Mouse (Mus musculus) layer of hippocampus, adult 2 months (tissue): ENCODE measurements around the gene AW822073. TPM values are rescaled to one million over a fixed set of nuclear protein-coding genes. Genes with fewer than 3 reads are reported as not detected.
"Not testable (repeated sequence)": the region's sequence is repeated elsewhere in the genome, so short reads cannot be mapped to it uniquely, and the experiment has no call there.

Experiments
- DNase-seq, 2 experiments: peaks; one replicate each; pipeline ENCODE4 v3.0.0; 2022; ENCODE audit warnings: low spot score in 2 of 2
- H3K27ac ChIP-seq: fragments of 200-600 bp; 2 replicates; pipeline ENCODE4 v1.8.1; 2022
- H3K4me3 ChIP-seq: fragments of 200-600 bp; 2 replicates; pipeline ENCODE4 v1.8.1; 2022; ENCODE audit warnings: mild to moderate bottlenecking
- CTCF ChIP-seq: fragments of 200-600 bp; conservative IDR thresholded peaks from 2 replicates; pipeline ENCODE4 v1.8.1; 2022; ENCODE audit warnings: antibody characterized with exemption, mild to moderate bottlenecking, moderate library complexity
- total RNA-seq, 2 experiments: library from RNA; stranded (reverse); gene quantifications; 2 replicates each; pipeline ENCODE4 v1.2.3; 2021

Gene AW822073
- total RNA-seq, 2 experiments from 2014 or later = not detected

GRCm38 (mm10) chr10:58226357-58226756 lies 1.6 kb upstream of the AW822073 start:
- not testable (repeated sequence) for H3K27ac ChIP-seq, DNase-seq, H3K4me3 ChIP-seq

DNA sequence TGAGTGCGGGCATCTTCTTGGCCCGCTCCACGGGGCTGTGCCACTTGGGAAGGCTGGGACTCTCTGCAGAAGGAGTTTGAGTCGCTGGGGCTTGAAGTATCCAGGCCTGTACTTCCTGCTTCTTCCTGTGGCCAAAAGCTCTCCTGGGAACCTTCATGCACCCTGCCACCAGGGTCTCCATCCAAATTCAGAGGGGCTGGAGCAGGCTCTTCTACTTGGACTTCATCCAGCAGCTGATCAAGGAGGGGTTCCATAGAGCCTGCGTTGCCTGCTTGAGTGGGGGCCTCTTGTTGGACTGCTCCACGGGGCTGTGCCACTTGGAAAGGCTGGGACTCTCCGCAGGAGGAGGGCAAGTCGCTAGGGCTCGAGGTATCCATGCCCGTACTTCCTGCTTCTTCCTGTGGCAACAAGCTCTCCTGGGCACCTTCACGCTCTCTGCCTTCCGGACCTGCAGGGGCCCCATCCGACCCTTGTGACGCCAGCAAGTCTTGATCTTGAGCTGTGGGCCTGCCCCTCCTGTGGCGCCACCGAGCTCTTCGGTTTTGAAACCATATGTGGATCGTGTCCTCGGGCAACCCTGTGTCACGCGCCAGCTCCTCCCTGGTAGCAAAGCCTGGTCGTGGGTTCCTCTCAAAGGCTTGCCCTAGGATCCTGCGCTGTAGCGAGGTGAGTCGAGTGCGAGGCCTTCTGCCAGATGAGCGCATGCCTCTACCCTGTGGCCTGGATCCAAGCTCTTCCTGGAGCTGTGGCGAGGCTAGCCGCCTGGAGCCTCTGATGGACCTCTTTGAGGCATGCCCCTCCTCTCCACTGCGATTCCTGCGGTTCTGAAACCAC lies 541 bp downstream of the AW822073 start:
- not testable (repeated sequence) for H3K27ac ChIP-seq, H3K4me3 ChIP-seq
- DNase-seq = peak; percentile 64 to 76

GRCm38 (mm10) chr10:58223161-58223560 lies 1.6 kb downstream of the AW822073 start:
- not testable (repeated sequence) for H3K27ac ChIP-seq, DNase-seq, H3K4me3 ChIP-seq

DNA sequence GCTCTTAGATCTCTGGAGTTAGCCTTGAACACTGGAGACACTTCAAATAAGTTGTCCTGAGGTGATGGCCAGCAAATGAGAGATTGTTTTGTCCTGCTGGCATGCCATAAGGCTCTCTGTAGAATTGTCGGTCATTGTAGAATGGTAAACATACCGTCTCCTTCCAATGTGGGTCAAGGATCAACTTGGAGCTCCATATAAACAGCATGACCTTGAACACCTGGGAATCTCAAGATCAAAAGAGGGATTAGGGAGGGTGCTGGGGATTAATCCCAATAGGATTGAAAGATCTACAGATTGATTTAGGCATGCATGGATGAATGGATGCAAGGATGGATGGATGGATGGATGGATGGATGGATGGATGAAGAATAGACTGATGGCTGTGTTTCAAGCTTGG lies 3.2 kb downstream of the AW822073 start:
- DNase-seq = not testable (repeated sequence)

GRCm38 (mm10) chr10:58220726-58221125 lies 4.0 kb downstream of the AW822073 start:
- no peak overlapping the region for H3K27ac ChIP-seq
- no peak overlapping the region for H3K4me3 ChIP-seq
- TF ChIP-seq CTCF = no peak
- DNase-seq = no peak

More for the DNA sequence above, 3.2 kb downstream of the AW822073 start:
- not testable (repeated sequence) for H3K4me3 ChIP-seq, H3K27ac ChIP-seq

- DNase-seq = no peak
- TF ChIP-seq CTCF = no peak
- Histone ChIP-seq H3K27ac (no peak overlapping the region), H3K4me3 (no peak overlapping the region)
These were observed 7.4 kb downstream of the AW822073 start for GRCm38 (mm10) chr10:58217366-58217765.

- Histone ChIP-seq H3K27ac (no peak overlapping the region), H3K4me3 (no peak overlapping the region)
- no peak for DNase-seq
- TF ChIP-seq CTCF = no peak
These were observed 9.4 kb downstream of the AW822073 start for GRCm38 (mm10) chr10:58215353-58215752.

GRCm38 (mm10) chr10:58214934-58215333 lies 9.8 kb downstream of the AW822073 start:
- TF ChIP-seq CTCF = no peak
- Histone ChIP-seq H3K27ac (no peak overlapping the region), H3K4me3 (no peak overlapping the region)
- DNase-seq = no peak

- TF ChIP-seq CTCF = no peak
- no peak overlapping the region for H3K4me3 ChIP-seq
- no peak overlapping the region for H3K27ac ChIP-seq
- DNase-seq = no peak
These were observed 10.2 kb downstream of the AW822073 start for GRCm38 (mm10) chr10:58214497-58214896.

DNA sequence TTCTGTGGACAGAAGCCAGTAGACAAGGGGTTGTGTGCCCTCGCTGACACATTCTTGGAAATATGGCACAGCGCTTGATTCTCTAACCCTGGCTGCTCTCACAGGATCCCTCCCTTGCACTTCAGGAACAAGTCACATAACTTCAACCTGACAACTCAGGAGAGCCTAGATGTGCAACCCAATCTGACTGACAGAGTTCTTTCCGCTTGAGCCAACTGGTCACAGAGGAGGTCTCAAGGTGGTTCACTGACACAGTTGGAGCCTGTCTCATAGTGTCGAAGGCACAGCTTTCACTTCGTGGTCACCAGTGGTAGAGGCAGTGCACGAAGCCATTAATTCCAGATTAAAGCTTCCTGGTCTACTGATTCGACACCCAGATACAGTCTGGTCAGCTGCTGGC lies 12.5 kb downstream of the AW822073 start:
- Histone ChIP-seq H3K4me3 (no peak overlapping the region), H3K27ac (no peak overlapping the region)
- DNase-seq = no peak
- no peak for TF ChIP-seq CTCF

DNA sequence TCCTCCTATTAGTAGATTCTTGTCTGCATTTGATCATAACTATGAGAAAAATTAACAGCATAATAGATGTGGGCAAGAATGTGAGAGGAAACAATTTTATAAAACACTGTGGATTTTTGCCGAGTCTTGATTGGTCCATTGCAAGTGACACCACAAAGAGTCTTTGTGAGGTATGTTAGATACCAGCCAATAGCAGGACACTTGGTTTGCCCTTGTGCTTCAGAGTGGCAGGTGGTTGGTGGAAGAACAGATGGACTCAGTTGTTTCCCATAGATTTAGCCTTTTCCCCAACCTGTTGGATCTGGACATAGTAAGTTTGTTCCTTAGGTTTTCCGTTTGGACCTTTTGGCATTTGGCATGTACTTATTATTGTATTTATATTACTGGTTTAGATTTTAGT lies 13.5 kb downstream of the AW822073 start:
- no peak overlapping the region for H3K27ac ChIP-seq
- no peak for DNase-seq
- TF ChIP-seq CTCF = no peak
- H3K4me3 ChIP-seq = no peak overlapping the region

DNA sequence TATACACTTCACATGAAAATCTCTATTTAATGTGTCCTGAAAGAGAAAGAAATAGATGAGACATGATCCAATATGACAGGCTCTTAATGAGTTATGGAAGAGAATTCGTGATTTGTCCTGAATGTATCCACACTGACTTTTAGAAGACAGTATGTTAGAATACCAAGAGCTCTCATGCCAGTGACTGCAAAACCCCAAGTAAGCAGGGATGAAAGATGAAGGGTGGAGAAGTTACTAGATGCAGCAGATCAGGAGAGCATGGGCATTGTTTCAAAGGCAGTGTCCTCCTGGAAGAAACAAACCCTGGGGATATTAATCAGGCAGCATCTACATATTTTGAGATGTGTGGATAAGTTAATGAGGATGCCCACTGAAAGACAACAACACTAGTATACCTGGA lies 14.2 kb downstream of the AW822073 start:
- TF ChIP-seq CTCF = no peak
- Histone ChIP-seq H3K4me3 (no peak overlapping the region), H3K27ac (no peak overlapping the region)
- no peak for DNase-seq

DNA sequence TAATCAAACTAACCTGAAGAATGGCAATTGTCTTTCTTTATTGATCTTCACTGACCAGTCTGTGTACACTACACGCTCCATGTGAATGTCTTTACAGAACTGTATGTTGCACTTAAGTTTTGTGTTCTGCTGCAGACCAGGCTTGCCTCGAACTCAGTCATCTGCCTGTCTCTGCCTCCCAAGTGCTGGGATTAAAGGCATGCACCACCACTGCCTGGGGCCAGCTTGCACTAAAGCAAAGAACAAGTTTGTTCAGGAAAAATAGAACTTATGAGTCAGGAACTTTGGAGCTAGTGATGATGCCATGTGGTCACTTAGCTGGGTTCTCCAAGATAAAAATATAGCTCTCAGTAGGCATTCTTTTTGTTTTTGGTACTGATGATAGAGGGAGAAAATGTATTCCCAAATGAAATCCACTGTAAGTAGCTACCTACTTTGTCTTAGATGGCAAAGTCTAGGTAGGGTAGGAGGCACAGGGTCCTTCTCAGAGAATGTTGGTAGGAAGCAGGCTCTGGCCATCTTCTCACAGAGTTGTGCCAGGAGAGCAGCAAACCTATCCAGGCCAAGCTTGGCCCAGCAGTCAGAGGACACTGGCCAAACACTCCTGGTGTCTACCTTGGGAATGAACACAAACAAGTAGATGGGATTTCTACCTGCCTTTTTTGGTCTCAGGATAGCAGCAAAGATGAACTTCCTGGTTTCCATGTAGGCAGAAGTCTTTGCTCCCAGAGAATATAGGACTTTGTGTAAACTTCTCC lies 14.8 kb downstream of the AW822073 start:
- DNase-seq = no peak
- Histone ChIP-seq H3K4me3 (no peak overlapping the region), H3K27ac (no peak overlapping the region)
- TF ChIP-seq CTCF = no peak
